Mouse (Mus musculus): ENCODE data around the gene Ppil4. TPM values are rescaled to one million over a fixed set of nuclear protein-coding genes. Genes with fewer than 3 reads are reported as not detected.

Gene Ppil4
- total and polyA plus RNA-seq, 3 experiments: 26.4 to 45.9 (median 41.5) TPM

GRCm38 (mm10) chr10:7845136-7845535 is 52.4 kb downstream of the Ppil4 start:
- H3K36me3 ChIP-seq (replicated peaks in 1 of 2; ENCODE audit: control insufficient read depth in 1 of 2, insufficient read depth in 1 of 2, low read length in 1 of 2): peaks cover 5 to 48% of the 10 kb centered on the region in 2 experiments
- H3K4me1 ChIP-seq (ENCODE audit: control insufficient read depth in 1 of 2, insufficient read depth in 2 of 2): peaks cover 36 to 83% of the 10 kb centered on the region in 2 experiments
- H3K27me3 ChIP-seq (replicated peaks): no peaks in the 10 kb centered on the region
- H3K4me3 ChIP-seq (replicated peaks in 1 of 3; ENCODE audit: low read depth in 2 of 3, low read length in 2 of 3, poor library complexity in 1 of 3): no peak overlapping the region
- in situ Hi-C loops (cut with MboI; ENCODE audit: low pct_ligation_motif_present, low pct_unique_long_range_greater_than_20kb, low sequenced_read_pairs) (loop anchor here (25.0 kb wide), 1 partner anchor 1117 kb away; no protein-coding TSS in a partner anchor), dilution Hi-C loops (cut with MboI; ENCODE audit: extremely low pct_ligation_motif_present, extremely low pct_unique_long_range_greater_than_20kb, low sequenced_read_pairs) (no loop called here)
- H3K9me3 ChIP-seq (replicated peaks; ENCODE audit: low read length): no peaks in the 10 kb centered on the region
- no peak for TF ChIP-seq TBP (conservative IDR thresholded peaks at IDR 0.05; ENCODE audit: low read depth, low read length)
- TF ChIP-seq RCOR1 (conservative IDR thresholded peaks at IDR 0.05; ENCODE audit: low read depth, low read length): no peak
- no peak for TF ChIP-seq GABPA (IDR thresholded peaks at IDR 0.05; ENCODE audit: insufficient replicate concordance, low read depth, low read length)
- TF ChIP-seq CTCF (conservative IDR thresholded peaks at IDR 0.05 in 1 of 2, IDR thresholded peaks at IDR 0.05 in 1 of 2; ENCODE audit: low read depth in 2 of 2, low read length in 2 of 2): no peak
- TF ChIP-seq ZNF384 (IDR thresholded peaks at IDR 0.05; ENCODE audit: low read depth, low read length): no peak
- no peak for TF ChIP-seq MEF2A (IDR thresholded peaks at IDR 0.05; ENCODE audit: borderline replicate concordance, low read depth, low read length)
- no peak for TF ChIP-seq TCF12 (IDR thresholded peaks at IDR 0.05; ENCODE audit: low read depth, low read length)
- no peak for TF ChIP-seq MYC (IDR thresholded peaks at IDR 0.05; ENCODE audit: low read depth, low read length)
- no peak for TF ChIP-seq POLR2A (IDR thresholded peaks at IDR 0.05; ENCODE audit: low read depth, low read length)
- no peak for TF ChIP-seq NRF1 (IDR thresholded peaks at IDR 0.05; ENCODE audit: low read depth, low read length)
- no peak for TF ChIP-seq ZMIZ1 (IDR thresholded peaks at IDR 0.05; ENCODE audit: low read depth, low read length)
- no peak for TF ChIP-seq UBTF (IDR thresholded peaks at IDR 0.05; ENCODE audit: low read depth, low read length)
- TF ChIP-seq IRF4 (IDR thresholded peaks at IDR 0.05; ENCODE audit: low read depth, low read length): no peak
- no peak for TF ChIP-seq ELF1 (IDR thresholded peaks at IDR 0.05; ENCODE audit: low read depth, low read length)
- TF ChIP-seq EP300 (IDR thresholded peaks at IDR 0.05; ENCODE audit: low read length): no peak
- TF ChIP-seq POLR2AphosphoS2 (IDR thresholded peaks at IDR 0.05; ENCODE audit: low read depth, low read length): no peak
- no peak for TF ChIP-seq USF2 (conservative IDR thresholded peaks at IDR 0.05; ENCODE audit: low read depth, low read length)
- no peak for TF ChIP-seq HCFC1 (IDR thresholded peaks at IDR 0.05; ENCODE audit: low read depth, low read length)
- DNase-seq (ENCODE audit: extremely low read depth): no peak
- H3K79me2 ChIP-seq (replicated peaks; ENCODE audit: control insufficient read depth, extremely low read depth, insufficient read depth, poor library complexity, severe bottlenecking): peaks cover 34% of the 10 kb centered on the region
- H3K9ac ChIP-seq (ENCODE audit: insufficient read depth, low read depth): no peak overlapping the region
- H3K27ac ChIP-seq (ENCODE audit: insufficient read depth, low read depth): no peak overlapping the region
- H3K4me2 ChIP-seq (ENCODE audit: insufficient read depth, low read depth, poor library complexity, severe bottlenecking): no peak overlapping the region

- dilution Hi-C loops (cut with MboI; ENCODE audit: extremely low pct_ligation_motif_present, extremely low pct_unique_long_range_greater_than_20kb, low sequenced_read_pairs): no loop called here
- TF ChIP-seq MAX (IDR thresholded peaks at IDR 0.05; ENCODE audit: low read length): no peak
- no peak for TF ChIP-seq JUND (conservative IDR thresholded peaks at IDR 0.05; ENCODE audit: low read depth, low read length)
- no peak for TF ChIP-seq EP300 (IDR thresholded peaks at IDR 0.05; ENCODE audit: low read length)
- DNase-seq (ENCODE audit: extremely low read depth): no peak
- H3K79me2 ChIP-seq (replicated peaks; ENCODE audit: control insufficient read depth, extremely low read depth, insufficient read depth, poor library complexity, severe bottlenecking): peaks cover 33% of the 10 kb centered on the region
- peaks cover 10 to 56% of the 10 kb centered on the region in 2 experiments for H3K36me3 ChIP-seq (replicated peaks in 1 of 2; ENCODE audit: control insufficient read depth in 1 of 2, insufficient read depth in 1 of 2, low read length in 1 of 2)
- H3K27ac ChIP-seq (ENCODE audit: insufficient read depth, low read depth): peak overlapping the region; percentile 57
- H3K4me3 ChIP-seq (replicated peaks in 1 of 3; ENCODE audit: low read depth in 2 of 3, low read length in 2 of 3, poor library complexity in 1 of 3): no peak overlapping the region
- no peak overlapping the region for H3K4me2 ChIP-seq (ENCODE audit: insufficient read depth, low read depth, poor library complexity, severe bottlenecking)
- H3K4me1 ChIP-seq (ENCODE audit: control insufficient read depth in 1 of 2, insufficient read depth in 2 of 2): peaks cover 40 to 91% of the 10 kb centered on the region in 2 experiments
- no peak overlapping the region for H3K9ac ChIP-seq (ENCODE audit: insufficient read depth, low read depth)
- H3K27me3 ChIP-seq (replicated peaks): no peaks in the 10 kb centered on the region
- H3K9me3 ChIP-seq (replicated peaks; ENCODE audit: low read length): no peaks in the 10 kb centered on the region
- in situ Hi-C loops (cut with MboI; ENCODE audit: low pct_ligation_motif_present, low pct_unique_long_range_greater_than_20kb, low sequenced_read_pairs): loop anchor here (25.0 kb wide), 1 partner anchor 1116 kb away; no protein-coding TSS in a partner anchor
Measured at GRCm38 (mm10) chr10:7845991-7846390, 53.3 kb downstream of the Ppil4 start.
